Mouse (Mus musculus) C2C12 (cell line): ENCODE data around the gene Baz2b.

Experiments
- CTCF ChIP-seq: IDR thresholded peaks from one replicate; pipeline ENCODE4 v1.5.1; 2011; ENCODE audit not compliant: control insufficient read depth, insufficient read depth, insufficient read length
- MAX ChIP-seq: IDR thresholded peaks from one replicate; pipeline ENCODE4 v1.6.1; 2011; ENCODE audit warnings: mild to moderate bottlenecking, control low read depth
- USF1 ChIP-seq: IDR thresholded peaks from one replicate; pipeline ENCODE4 v1.6.1; 2011; ENCODE audit warnings: low read depth, mild to moderate bottlenecking, control low read depth, moderate library complexity

GRCm38 (mm10) chr2:60214683-60215082 is 5.0 kb upstream of the Baz2b start:
- TF ChIP-seq CTCF (no peak), MAX (no peak), USF1 (no peak)
